Mouse (Mus musculus) heart, adult 2 months (tissue): ENCODE results near the gene Cald1.

Experiments used
- CTCF ChIP-seq: fragments of 200-600 bp; IDR thresholded peaks from 2 replicates; pipeline ENCODE4 v1.8.1; 2022; ENCODE audit warnings: antibody characterized with exemption, mild to moderate bottlenecking, moderate library complexity
- POLR2A ChIP-seq: fragments of 200-500 bp; IDR thresholded peaks from 2 replicates; pipeline ENCODE4 v1.6.1; 2011; ENCODE audit warnings: mild to moderate bottlenecking, low read depth, low read length, control low read depth; ENCODE audit not compliant: insufficient read depth

DNA sequence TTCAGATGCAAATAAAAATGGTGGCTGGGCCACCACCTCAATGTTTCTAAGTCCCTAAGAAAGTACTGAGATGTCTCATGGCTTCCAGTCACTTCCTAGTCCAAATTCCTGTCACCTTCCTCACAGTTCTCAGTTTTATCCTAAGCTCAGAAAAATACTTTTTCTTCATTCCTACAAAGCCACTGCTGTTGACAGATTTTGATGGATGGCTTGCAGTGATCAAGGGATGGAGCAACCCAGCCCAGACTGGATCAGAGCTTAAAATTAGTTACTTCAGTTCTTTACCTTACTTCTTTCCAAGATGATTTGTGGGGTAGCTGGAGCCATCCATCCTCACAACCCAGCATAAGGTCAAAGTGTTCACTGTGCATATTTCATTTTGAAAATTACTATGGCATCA, 42.8 kb downstream of the Cald1 start:
- TF ChIP-seq CTCF (no peak), POLR2A (no peak)
